In the genomic region with DNA sequence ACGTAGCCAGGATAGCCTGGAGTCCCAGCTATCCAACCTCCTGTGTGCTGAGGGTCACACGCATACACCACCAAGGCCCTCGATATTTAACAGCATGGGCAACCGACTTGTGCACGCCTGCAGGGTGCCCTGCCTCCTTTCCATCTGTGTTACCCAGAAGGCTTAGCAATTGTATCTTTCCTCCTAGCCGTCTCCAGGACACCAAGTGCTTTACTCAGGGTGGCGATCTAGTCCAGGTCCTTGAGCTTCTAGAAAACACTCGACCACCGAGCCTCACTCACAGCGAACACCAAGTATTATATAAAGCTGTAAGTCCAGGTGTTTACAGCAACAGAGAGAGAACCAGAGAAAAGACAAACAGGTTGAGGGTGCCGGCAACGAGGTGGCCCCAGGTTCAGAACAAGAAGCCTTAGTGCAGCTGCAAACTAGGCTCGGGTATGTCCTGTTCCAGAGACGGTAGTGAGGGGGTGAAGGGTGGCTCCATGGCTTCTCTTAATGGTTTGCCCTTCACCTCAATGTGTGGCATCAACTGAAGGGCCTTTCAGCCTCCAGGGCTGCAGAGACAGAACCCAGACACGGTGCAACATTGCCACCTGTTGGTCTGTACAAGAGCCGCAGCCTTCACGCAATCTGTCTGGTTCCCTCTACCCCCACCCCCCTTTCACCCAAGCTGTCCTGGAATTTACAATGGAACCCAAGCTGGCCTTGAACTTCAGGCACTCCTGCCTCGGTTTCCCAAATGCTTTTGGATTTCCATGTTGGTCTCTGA, we compare ENCODE assay signal across 9 mouse cellular contexts. TPM values are rescaled to one million over a fixed set of nuclear protein-coding genes. Genes with fewer than 3 reads are reported as not detected.
DNase-seq lines count a peak whose midpoint lies in the region; ATAC-seq and TF ChIP-seq lines count a peak whose summit lies in the region.
"Had no signal": no experiment of that assay in that cellular context is flagged by ENCODE, and none has a peak within 500 bp of the region (broad histone marks: within the 10 kb centered on the region; RNA-seq: fewer than 3 reads in every experiment).

No protein-coding gene starts in this region.

- H3K9ac ChIP-seq in heart, embryonic 12.5 days = no peak overlapping the region
- no peak overlapping the region for H3K9ac ChIP-seq in forebrain, postnatal 0 days
- H3K9ac ChIP-seq in midbrain, embryonic 11.5 days (ENCODE audit: low read length) = no peak overlapping the region
- H3K9ac ChIP-seq: stomach, embryonic 15.5 days had no signal

- H3K4me2 ChIP-seq in heart, embryonic 12.5 days = no peak overlapping the region
- H3K4me2 ChIP-seq in forebrain, postnatal 0 days (ENCODE audit: low read depth) = no peak overlapping the region
- H3K4me2 ChIP-seq in midbrain, embryonic 11.5 days = no peak overlapping the region
- H3K4me2 ChIP-seq: stomach, embryonic 15.5 days had no signal

- TF ChIP-seq CTCF in forebrain, postnatal 0 days (IDR thresholded peaks at IDR 0.05; ENCODE audit: low read depth) = peak; percentile 95
- TF ChIP-seq CTCF in small intestine, adult 2 months (IDR thresholded peaks at IDR 0.05; ENCODE audit: extremely low read depth, insufficient read length, insufficient replicate concordance, low read depth, low read length) = peak; percentile 88

- WGBS in heart, embryonic 12.5 days = 49% methylated on average over 18 of the region's 18 CpGs
- WGBS in forebrain, postnatal 0 days = 48% methylated on average over 18 of the region's 18 CpGs
- 52% methylated on average over 18 of the region's 18 CpGs for WGBS in midbrain, embryonic 11.5 days
- WGBS in small intestine, adult 2 months = 42% methylated on average over 18 of the region's 18 CpGs

- no peak overlapping the region for H3K4me3 ChIP-seq in heart, embryonic 12.5 days
- H3K4me3 ChIP-seq in forebrain, postnatal 0 days (ENCODE audit: low read depth, low read length) = no peak overlapping the region
- H3K4me3 ChIP-seq in midbrain, embryonic 11.5 days (ENCODE audit: low read depth, low read length) = no peak overlapping the region
- H3K4me3 ChIP-seq in small intestine, adult 2 months (ENCODE audit: low read depth, low read length) = no peak overlapping the region
- H3K4me3 ChIP-seq: stomach, embryonic 15.5 days had no signal

- no peak for ATAC-seq in heart, embryonic 12.5 days (ENCODE audit: insufficient number of reproducible peaks, low FRiP score)
- peak; percentile 89 for ATAC-seq in forebrain, postnatal 0 days
- peak; percentile 65; the same call in 1 of the 2 replicates for ATAC-seq in midbrain, embryonic 11.5 days (ENCODE audit: low FRiP score)

- no peak overlapping the region for H3K27ac ChIP-seq in heart, embryonic 12.5 days (ENCODE audit: poor library complexity, severe bottlenecking)
- H3K27ac ChIP-seq in forebrain, postnatal 0 days (ENCODE audit: low read depth, low read length) = no peak overlapping the region
- H3K27ac ChIP-seq in midbrain, embryonic 11.5 days (ENCODE audit: low read depth, low read length) = no peak overlapping the region
- no peak overlapping the region for H3K27ac ChIP-seq in small intestine, adult 2 months (ENCODE audit: insufficient read depth, low read depth, low read length)
- H3K27ac ChIP-seq: stomach, embryonic 15.5 days had no signal

- no peaks in the 10 kb centered on the region for H3K9me3 ChIP-seq in heart, embryonic 12.5 days (replicated peaks)
- H3K9me3 ChIP-seq in forebrain, postnatal 0 days (ENCODE audit: low read length) = no peaks in the 10 kb centered on the region
- no peaks in the 10 kb centered on the region for H3K9me3 ChIP-seq in midbrain, embryonic 11.5 days (ENCODE audit: control insufficient read depth, low read length)
- H3K9me3 ChIP-seq: stomach, embryonic 15.5 days had no signal

- H3K27me3 ChIP-seq in heart, embryonic 12.5 days (replicated peaks) = peaks cover 7% of the 10 kb centered on the region; the same call in 1 of the 2 replicates
- H3K27me3 ChIP-seq in forebrain, postnatal 0 days (ENCODE audit: insufficient read depth, low read length) = no peaks in the 10 kb centered on the region
- no peaks in the 10 kb centered on the region for H3K27me3 ChIP-seq in midbrain, embryonic 11.5 days (ENCODE audit: control insufficient read depth, insufficient read depth, low read length)
- H3K27me3 ChIP-seq in small intestine, adult 2 months (ENCODE audit: control insufficient read depth, insufficient read depth, low read length) = no peaks in the 10 kb centered on the region
- H3K27me3 ChIP-seq: stomach, embryonic 15.5 days had no signal

- no peaks in the 10 kb centered on the region for H3K36me3 ChIP-seq in heart, embryonic 12.5 days
- H3K36me3 ChIP-seq in forebrain, postnatal 0 days (ENCODE audit: insufficient read depth) = no peaks in the 10 kb centered on the region
- H3K36me3 ChIP-seq in midbrain, embryonic 11.5 days (ENCODE audit: control insufficient read depth, insufficient read depth, low read length) = no peaks in the 10 kb centered on the region
- H3K36me3 ChIP-seq in small intestine, adult 2 months (ENCODE audit: control insufficient read depth, insufficient read depth, low read length) = no peaks in the 10 kb centered on the region
- H3K36me3 ChIP-seq: stomach, embryonic 15.5 days had no signal

- TF ChIP-seq POLR2A in small intestine, adult 2 months (IDR thresholded peaks at IDR 0.05; ENCODE audit: low read depth, low read length) = peak; percentile 14; the same call in 1 of the 2 replicates

- peaks cover 8% of the 10 kb centered on the region; the same call in 1 of the 2 replicates for H3K4me1 ChIP-seq in heart, embryonic 12.5 days (replicated peaks)
- H3K4me1 ChIP-seq in forebrain, postnatal 0 days (ENCODE audit: insufficient read depth) = no peaks in the 10 kb centered on the region
- no peaks in the 10 kb centered on the region for H3K4me1 ChIP-seq in midbrain, embryonic 11.5 days (ENCODE audit: control insufficient read depth, insufficient read depth, low read length)
- H3K4me1 ChIP-seq in small intestine, adult 2 months (ENCODE audit: control insufficient read depth, insufficient read depth, insufficient read length, low read length) = peaks cover 8% of the 10 kb centered on the region

- peak; percentile 71 to 81 for DNase-seq in heart, adult 18-20 months
- peak; percentile 88 for DNase-seq in cerebellum, adult 18-20 months
- DNase-seq in forebrain, postnatal 0 days = peak; percentile 89
- DNase-seq in hindlimb bud, embryonic 11.5 days (ENCODE audit: extremely low spot score, low read depth, low spot score) = peak; percentile 64
- DNase-seq in left cerebral cortex, postnatal 14 days (ENCODE audit: low spot score in 2 of 2) = peak; percentile 84 to 85
- peak; percentile 98 for DNase-seq in midbrain, embryonic 11.5 days (ENCODE audit: low spot score, missing footprints)

- intact Hi-C loops in left cerebral cortex, postnatal 14 days (cut with DNase I) = loop anchor here (2.0 kb wide), 1 partner anchor 278 kb away; no protein-coding TSS in a partner anchor

RNA-seq across cellular contexts. Expression of gene Qprt, which starts 11.6 kb away (rescaled TPM):
- under 1 TPM in 1 of 2 experiments, not detected in 1; 0.49 TPM for total RNA-seq in heart, adult 18-20 months (2021)
- 5.7 and 6.1 TPM in 2 replicates for polyA plus RNA-seq in heart, embryonic 12.5 days (2016; fragmentation: Nextera tagmentation; extraction: Ambion mirVana)
- 0.54 and 0.90 TPM in 2 replicates for total RNA-seq in forebrain, postnatal 0 days (2014; rRNA removed)
- polyA plus RNA-seq in forebrain, postnatal 0 days (2015; fragmentation: Nextera tagmentation; extraction: Ambion mirVana) = 0.84 and 1.2 TPM in 2 replicates
- under 1 TPM in 1 of 2 experiments, not detected in 1; 0.25 TPM for total RNA-seq in left cerebral cortex, postnatal 14 days (2021)
- polyA plus RNA-seq in midbrain, embryonic 11.5 days (2014; fragmentation: Nextera tagmentation; extraction: Ambion mirVana) = 5.7 and 6.2 TPM in 2 replicates
- 0.37 and 1.7 TPM in 2 replicates for polyA plus RNA-seq in small intestine, adult 2 months (2012; rRNA removed)

RNA-seq across cellular contexts. Expression of gene AI467606, which starts 19.3 kb away (rescaled TPM):
- 1 to 10 TPM; 1.3 to 2.9 TPM for total RNA-seq in heart, adult 18-20 months (2021)
- polyA plus RNA-seq in heart, embryonic 12.5 days (2016; fragmentation: Nextera tagmentation; extraction: Ambion mirVana) = 0.54 and 1.3 TPM in 2 replicates
- 1.4 and 1.5 TPM in 2 replicates for total RNA-seq in forebrain, postnatal 0 days (2014; rRNA removed)
- polyA plus RNA-seq in forebrain, postnatal 0 days (2015; fragmentation: Nextera tagmentation; extraction: Ambion mirVana) = 1.1 and 1.3 TPM in 2 replicates
- total RNA-seq in left cerebral cortex, postnatal 14 days (2021) = 1 to 10 TPM; 1.3 to 1.6 TPM
- polyA plus RNA-seq in midbrain, embryonic 11.5 days (2014; fragmentation: Nextera tagmentation; extraction: Ambion mirVana) = 1.3 and 1.7 TPM in 2 replicates
- polyA plus RNA-seq in small intestine, adult 2 months (2012; rRNA removed) = 21.2 and 22.7 TPM in 2 replicates

RNA-seq across cellular contexts. Expression of gene Zg16, which starts 23.3 kb away (rescaled TPM):
- total RNA-seq in heart, adult 18-20 months (2021) = not detected
- not detected in 2 replicates for polyA plus RNA-seq in heart, embryonic 12.5 days (2016; fragmentation: Nextera tagmentation; extraction: Ambion mirVana)
- not detected in 2 replicates for total RNA-seq in forebrain, postnatal 0 days (2014; rRNA removed)
- polyA plus RNA-seq in forebrain, postnatal 0 days (2015; fragmentation: Nextera tagmentation; extraction: Ambion mirVana) = not detected in 2 replicates
- not detected for total RNA-seq in left cerebral cortex, postnatal 14 days (2021)
- polyA plus RNA-seq in midbrain, embryonic 11.5 days (2014; fragmentation: Nextera tagmentation; extraction: Ambion mirVana) = not detected in 2 replicates
- polyA plus RNA-seq in small intestine, adult 2 months (2012; rRNA removed) = 4,647 and 5,350 TPM in 2 replicates

RNA-seq across cellular contexts. Expression of gene Spn, which starts 27.2 kb away (rescaled TPM):
- total RNA-seq in heart, adult 18-20 months (2021) = 1 to 10 TPM in 1 of 2 experiments, under 1 TPM in 1; 0.55 to 2.6 TPM
- 0.17 and 0.31 TPM in 2 replicates for polyA plus RNA-seq in heart, embryonic 12.5 days (2016; fragmentation: Nextera tagmentation; extraction: Ambion mirVana)
- 0.14 and 0.15 TPM in 2 replicates for total RNA-seq in forebrain, postnatal 0 days (2014; rRNA removed)
- polyA plus RNA-seq in forebrain, postnatal 0 days (2015; fragmentation: Nextera tagmentation; extraction: Ambion mirVana) = 0.10 TPM in 1 of 2 replicates, not detected in the other
- under 1 TPM in 1 of 2 experiments, not detected in 1; 0.11 TPM for total RNA-seq in left cerebral cortex, postnatal 14 days (2021)
- polyA plus RNA-seq in midbrain, embryonic 11.5 days (2014; fragmentation: Nextera tagmentation; extraction: Ambion mirVana) = 0.19 TPM in 1 of 2 replicates, not detected in the other
- polyA plus RNA-seq in small intestine, adult 2 months (2012; rRNA removed) = 2.4 and 3.9 TPM in 2 replicates

Comparison
In these comparisons a context has a peak if more than half of its experiments do, and no peak if none do; other contexts are left out.
1. RNA of gene Zg16, which starts 23.3 kb away (polyA plus RNA-seq): 4,647 to 5,350 TPM in small intestine, adult 2 months; not detected in heart, embryonic 12.5 days, not detected in forebrain, postnatal 0 days and not detected in midbrain, embryonic 11.5 days; every median in the first group is over 1,000 times any median in the second.
2. Peak in every context shown above with its lines, with median percentiles within 50 percentile points of each other: DNase-seq.